Mouse (Mus musculus): ENCODE data around the gene Dgcr6. TPM values are rescaled to one million over a fixed set of nuclear protein-coding genes. Genes with fewer than 3 reads are reported as not detected.

The Dgcr6 gene
- polyA plus RNA-seq, 1 experiment: 315 TPM

- H3K4me1 ChIP-seq (ENCODE audit: control insufficient read depth, insufficient read depth, low read length): peaks cover 10% of the 10 kb centered on the region
- H3K36me3 ChIP-seq (ENCODE audit: control insufficient read depth, insufficient read depth, low read length): peaks cover 2% of the 10 kb centered on the region
- H3K4me3 ChIP-seq (ENCODE audit: control insufficient read depth, low read depth, low read length): no peak overlapping the region
- H3K27ac ChIP-seq (ENCODE audit: control insufficient read depth, insufficient read depth, low read depth, low read length): no peak overlapping the region
- no peaks in the 10 kb centered on the region for H3K27me3 ChIP-seq (ENCODE audit: control insufficient read depth, insufficient read depth, low read length)
- TF ChIP-seq POLR2A (IDR thresholded peaks at IDR 0.05; ENCODE audit: control insufficient read depth, low read depth, low read length): no peak
- TF ChIP-seq CTCF (IDR thresholded peaks at IDR 0.05; ENCODE audit: control insufficient read depth, insufficient read depth, insufficient replicate concordance, low read depth, low read length): no peak
Observed at GRCm38 (mm10) chr16:18031752-18032151, 20.9 kb upstream of the Dgcr6 start.

- H3K27ac ChIP-seq (ENCODE audit: control insufficient read depth, insufficient read depth, low read depth, low read length): no peak overlapping the region
- peaks cover 8% of the 10 kb centered on the region for H3K4me1 ChIP-seq (ENCODE audit: control insufficient read depth, insufficient read depth, low read length)
- H3K36me3 ChIP-seq (ENCODE audit: control insufficient read depth, insufficient read depth, low read length): peaks cover 2% of the 10 kb centered on the region; the same call in 1 of the 2 replicates
- no peaks in the 10 kb centered on the region for H3K27me3 ChIP-seq (ENCODE audit: control insufficient read depth, insufficient read depth, low read length)
- TF ChIP-seq POLR2A (IDR thresholded peaks at IDR 0.05; ENCODE audit: control insufficient read depth, low read depth, low read length) (no peak), CTCF (IDR thresholded peaks at IDR 0.05; ENCODE audit: control insufficient read depth, insufficient read depth, insufficient replicate concordance, low read depth, low read length) (no peak)
- H3K4me3 ChIP-seq (ENCODE audit: control insufficient read depth, low read depth, low read length): no peak overlapping the region
Observed at GRCm38 (mm10) chr16:18033289-18033688, 19.4 kb upstream of the Dgcr6 start.

- Histone ChIP-seq H3K4me3 (ENCODE audit: control insufficient read depth, low read depth, low read length) (no peak overlapping the region), H3K27ac (ENCODE audit: control insufficient read depth, insufficient read depth, low read depth, low read length) (no peak overlapping the region), H3K27me3 (ENCODE audit: control insufficient read depth, insufficient read depth, low read length) (no peaks in the 10 kb centered on the region), H3K36me3 (ENCODE audit: control insufficient read depth, insufficient read depth, low read length) (peaks cover 2% of the 10 kb centered on the region; the same call in 1 of the 2 replicates), H3K4me1 (ENCODE audit: control insufficient read depth, insufficient read depth, low read length) (peaks cover 8% of the 10 kb centered on the region)
- TF ChIP-seq CTCF (IDR thresholded peaks at IDR 0.05; ENCODE audit: control insufficient read depth, insufficient read depth, insufficient replicate concordance, low read depth, low read length): no peak
- no peak for TF ChIP-seq POLR2A (IDR thresholded peaks at IDR 0.05; ENCODE audit: control insufficient read depth, low read depth, low read length)
Observed at GRCm38 (mm10) chr16:18034286-18034685, 18.4 kb upstream of the Dgcr6 start.

GRCm38 (mm10) chr16:18036425-18036955, 16.2 kb upstream of the Dgcr6 start:
- peaks cover 5% of the 10 kb centered on the region for H3K4me1 ChIP-seq (ENCODE audit: control insufficient read depth, insufficient read depth, low read length)
- TF ChIP-seq POLR2A (IDR thresholded peaks at IDR 0.05; ENCODE audit: control insufficient read depth, low read depth, low read length) (peak; percentile 27; the same call in 1 of the 2 replicates), CTCF (IDR thresholded peaks at IDR 0.05; ENCODE audit: control insufficient read depth, insufficient read depth, insufficient replicate concordance, low read depth, low read length) (0 out of 2 replicates have a peak, but pooled peaks have one; percentile 18)
- H3K27me3 ChIP-seq (ENCODE audit: control insufficient read depth, insufficient read depth, low read length): no peaks in the 10 kb centered on the region
- H3K4me3 ChIP-seq (ENCODE audit: control insufficient read depth, low read depth, low read length): peak overlapping the region; percentile 74
- no peak overlapping the region; the same call in 1 of the 2 replicates for H3K27ac ChIP-seq (ENCODE audit: control insufficient read depth, insufficient read depth, low read depth, low read length)
- H3K36me3 ChIP-seq (ENCODE audit: control insufficient read depth, insufficient read depth, low read length): no peaks in the 10 kb centered on the region

GRCm38 (mm10) chr16:18037025-18037424, 15.6 kb upstream of the Dgcr6 start:
- TF ChIP-seq POLR2A (IDR thresholded peaks at IDR 0.05; ENCODE audit: control insufficient read depth, low read depth, low read length) (no peak), CTCF (IDR thresholded peaks at IDR 0.05; ENCODE audit: control insufficient read depth, insufficient read depth, insufficient replicate concordance, low read depth, low read length) (no peak)
- H3K27ac ChIP-seq (ENCODE audit: control insufficient read depth, insufficient read depth, low read depth, low read length): no peak overlapping the region
- no peaks in the 10 kb centered on the region for H3K36me3 ChIP-seq (ENCODE audit: control insufficient read depth, insufficient read depth, low read length)
- H3K27me3 ChIP-seq (ENCODE audit: control insufficient read depth, insufficient read depth, low read length): no peaks in the 10 kb centered on the region
- H3K4me3 ChIP-seq (ENCODE audit: control insufficient read depth, low read depth, low read length): peak overlapping the region; percentile 74
- H3K4me1 ChIP-seq (ENCODE audit: control insufficient read depth, insufficient read depth, low read length): peaks cover 5% of the 10 kb centered on the region

GRCm38 (mm10) chr16:18044991-18045390, 7.7 kb upstream of the Dgcr6 start:
- no peak for TF ChIP-seq POLR2A (IDR thresholded peaks at IDR 0.05; ENCODE audit: control insufficient read depth, low read depth, low read length)
- no peak for TF ChIP-seq CTCF (IDR thresholded peaks at IDR 0.05; ENCODE audit: control insufficient read depth, insufficient read depth, insufficient replicate concordance, low read depth, low read length)
- H3K27me3 ChIP-seq (ENCODE audit: control insufficient read depth, insufficient read depth, low read length): no peaks in the 10 kb centered on the region
- H3K27ac ChIP-seq (ENCODE audit: control insufficient read depth, insufficient read depth, low read depth, low read length): no peak overlapping the region
- H3K4me3 ChIP-seq (ENCODE audit: control insufficient read depth, low read depth, low read length): no peak overlapping the region
- no peaks in the 10 kb centered on the region for H3K4me1 ChIP-seq (ENCODE audit: control insufficient read depth, insufficient read depth, low read length)
- H3K36me3 ChIP-seq (ENCODE audit: control insufficient read depth, insufficient read depth, low read length): no peaks in the 10 kb centered on the region

- Histone ChIP-seq H3K4me3 (ENCODE audit: control insufficient read depth, low read depth, low read length) (no peak overlapping the region), H3K27ac (ENCODE audit: control insufficient read depth, insufficient read depth, low read depth, low read length) (no peak overlapping the region), H3K4me1 (ENCODE audit: control insufficient read depth, insufficient read depth, low read length) (no peaks in the 10 kb centered on the region), H3K27me3 (ENCODE audit: control insufficient read depth, insufficient read depth, low read length) (no peaks in the 10 kb centered on the region), H3K36me3 (ENCODE audit: control insufficient read depth, insufficient read depth, low read length) (no peaks in the 10 kb centered on the region)
- TF ChIP-seq CTCF (IDR thresholded peaks at IDR 0.05; ENCODE audit: control insufficient read depth, insufficient read depth, insufficient replicate concordance, low read depth, low read length): no peak
- TF ChIP-seq POLR2A (IDR thresholded peaks at IDR 0.05; ENCODE audit: control insufficient read depth, low read depth, low read length): no peak
Observed at GRCm38 (mm10) chr16:18047660-18048059, 5.0 kb upstream of the Dgcr6 start.

Measured in testis, adult 2 months (tissue).